Mouse (Mus musculus) brain, embryonic 14.5 days (tissue): ENCODE measurements around the gene Fam13a.

ENCODE experiments used
- CTCF ChIP-seq: fragments of 200-500 bp; IDR thresholded peaks from 2 replicates; pipeline ENCODE4 v1.5.1; 2012; ENCODE audit warnings: inconsistent platforms, mild to moderate bottlenecking, moderate library complexity, borderline replicate concordance; ENCODE audit not compliant: insufficient read depth, insufficient read length; ENCODE audit errors: extremely low read depth
- POLR2A ChIP-seq: fragments of 200-500 bp; IDR thresholded peaks from 2 replicates; pipeline ENCODE4 v1.6.1; 2012; ENCODE audit warnings: mild to moderate bottlenecking, inconsistent platforms, borderline replicate concordance; ENCODE audit not compliant: poor library complexity, insufficient read depth, insufficient read length, severe bottlenecking; ENCODE audit errors: extremely low read depth

DNA sequence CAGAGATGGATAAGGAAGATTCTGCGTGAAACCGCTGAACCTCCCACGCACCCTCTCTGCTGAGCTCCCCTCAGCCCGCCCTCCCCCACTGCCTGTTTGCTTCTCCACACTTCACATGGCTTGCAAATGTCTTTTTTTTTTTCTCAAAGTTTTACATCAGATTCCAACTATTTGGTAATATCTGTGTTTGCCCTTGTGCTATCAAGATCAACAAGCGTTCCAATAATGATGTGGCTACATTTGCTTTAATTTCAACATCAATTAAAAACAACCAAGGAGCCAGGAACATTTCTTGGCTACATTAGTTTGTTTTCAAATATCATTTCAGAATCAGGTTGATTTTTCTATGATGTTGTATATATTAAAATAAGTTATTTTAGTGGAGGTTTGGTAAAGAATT lies 8.4 kb upstream of the Fam13a start:
- TF ChIP-seq CTCF (no peak), POLR2A (no peak)
